Mouse (Mus musculus): ENCODE data around the gene Blnk.
A peak's percentile ranks its signal among the peaks of the same experiment; 100 is the strongest.

- TF ChIP-seq CTCF (IDR thresholded peaks at IDR 0.05 in 2 of 3, conservative IDR thresholded peaks at IDR 0.05 in 1 of 3; ENCODE audit: control insufficient read depth in 1 of 3, insufficient read depth in 1 of 3, low read depth in 2 of 3, low read length in 3 of 3, poor library complexity in 1 of 3, severe bottlenecking in 1 of 3) = peak; percentile 65 to 95 (median 78)
- TF ChIP-seq ZKSCAN1 (IDR thresholded peaks at IDR 0.05; ENCODE audit: low read depth, low read length) = no peak
- TF ChIP-seq USF1 (IDR thresholded peaks at IDR 0.05; ENCODE audit: low read depth, low read length) = no peak
- no peak for TF ChIP-seq POLR2A (IDR thresholded peaks at IDR 0.05; ENCODE audit: control insufficient read depth in 1 of 2, insufficient read depth in 1 of 2, low read depth in 1 of 2, low read length in 2 of 2, poor library complexity in 1 of 2)
- no peak for TF ChIP-seq BHLHE40 (IDR thresholded peaks at IDR 0.05; ENCODE audit: borderline replicate concordance, low read depth, low read length)
- TF ChIP-seq ZC3H11A (IDR thresholded peaks at IDR 0.05; ENCODE audit: low read depth, low read length) = peak; percentile 23; the same call in 1 of the 2 replicates
- TF ChIP-seq SMC3 (IDR thresholded peaks at IDR 0.05; ENCODE audit: low read depth, low read length) = peak; percentile 60
- TF ChIP-seq EP300 (IDR thresholded peaks at IDR 0.05; ENCODE audit: low read depth in 1 of 2, low read length in 2 of 2) = no peak
- TF ChIP-seq UBTF (IDR thresholded peaks at IDR 0.05; ENCODE audit: borderline replicate concordance, insufficient read depth, low read depth, low read length) = no peak
- TF ChIP-seq ELF1 (IDR thresholded peaks at IDR 0.05; ENCODE audit: low read depth, low read length) = no peak
- TF ChIP-seq KAT2A (conservative IDR thresholded peaks at IDR 0.05; ENCODE audit: low read depth, low read length) = no peak
Observed at GRCm38 (mm10) chr19:40962988-40963387, 31.3 kb downstream of the Blnk start.
